Mouse (Mus musculus) spleen, adult 2 months (tissue): ENCODE results near the gene Nav2.

Experiments used
- CTCF ChIP-seq: fragments of 200-500 bp; IDR thresholded peaks from 2 replicates; pipeline ENCODE4 v1.5.1; 2011; ENCODE audit warnings: mild to moderate bottlenecking, inconsistent platforms; ENCODE audit not compliant: insufficient read depth, insufficient read length, insufficient replicate concordance; ENCODE audit errors: extremely low read depth
- POLR2A ChIP-seq: fragments of 200-500 bp; IDR thresholded peaks from 2 replicates; pipeline ENCODE4 v1.6.1; 2011; ENCODE audit warnings: low read depth, low read length, inconsistent platforms

DNA sequence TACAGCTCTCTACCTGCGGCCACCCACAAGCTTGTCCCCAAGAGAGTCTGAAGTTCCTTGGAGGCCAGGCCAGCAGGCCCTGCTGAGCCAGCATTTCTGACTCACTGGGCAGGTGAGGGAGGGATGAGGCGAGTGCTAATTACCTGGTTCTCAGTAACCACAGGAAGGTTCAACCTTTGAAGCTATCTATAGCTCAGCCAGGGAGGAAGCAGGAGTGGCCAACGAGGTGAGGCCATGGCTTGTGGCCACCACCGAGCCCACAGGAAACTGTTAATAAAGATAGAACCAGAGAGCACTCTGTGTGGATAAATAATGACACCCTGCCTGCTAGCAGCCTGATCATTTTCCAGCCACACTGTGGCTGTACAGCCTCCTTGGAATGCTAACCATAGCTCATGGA lies 294.5 kb downstream of the Nav2 start:
- TF ChIP-seq POLR2A: no peak
- no peak for TF ChIP-seq CTCF
